Mouse (Mus musculus) kidney, postnatal 0 days (tissue): ENCODE results near the gene Ccdc71. TPM values are rescaled to one million over a fixed set of nuclear protein-coding genes. Genes with fewer than 3 reads are reported as not detected.

ENCODE experiments used
- ATAC-seq: fragments of 200-750 bp; cut with Nextera tagmentation; replicated peaks from 2 replicates; pipeline ENCODE4 v1.8.0; 2017; ENCODE audit warnings: low read depth, moderate number of reproducible peaks, moderate TSS enrichment, moderate library complexity; ENCODE audit not compliant: low FRiP score
- DNase-seq: peaks from one replicate; pipeline ENCODE4 v3.0.0-alpha.2; 2016; ENCODE audit warnings: low spot score
- H3K27ac ChIP-seq: fragments of 300-500 bp; sonication (generic); 2 replicates; pipeline ENCODE4 v1.5.1; 2014; ENCODE audit warnings: mild to moderate bottlenecking
- H3K27me3 ChIP-seq: fragments of 300-500 bp; sonication (generic); 2 replicates; pipeline ENCODE4 v1.6.1; 2014; ENCODE audit warnings: low read length, mixed read lengths; ENCODE audit not compliant: insufficient read depth
- H3K36me3 ChIP-seq: fragments of 300-500 bp; sonication (generic); 2 replicates; pipeline ENCODE4 v1.6.1; 2014; ENCODE audit warnings: low read length, mixed read lengths; ENCODE audit not compliant: insufficient read depth
- H3K4me1 ChIP-seq: fragments of 300-500 bp; sonication (generic); replicated peaks from 2 replicates; pipeline ENCODE4 v1.6.1; 2014; ENCODE audit warnings: antibody characterized with exemption, low read length, mixed read lengths; ENCODE audit not compliant: insufficient read depth
- H3K4me2 ChIP-seq: fragments of 300-500 bp; sonication (generic); 2 replicates; pipeline ENCODE4 v1.6.1; 2014; ENCODE audit warnings: mild to moderate bottlenecking, low read length, moderate library complexity, mixed read lengths
- H3K4me3 ChIP-seq: fragments of 300-500 bp; sonication (generic); replicated peaks from 2 replicates; pipeline ENCODE4 v1.5.1; 2014; ENCODE audit warnings: low read depth, low read length
- H3K9ac ChIP-seq: fragments of 300-500 bp; sonication (generic); 2 replicates; pipeline ENCODE4 v1.6.1; 2014; ENCODE audit warnings: low read depth, low read length
- H3K9me3 ChIP-seq: fragments of 300-500 bp; sonication (generic); replicated peaks from 2 replicates; pipeline ENCODE4 v1.6.1; 2016; ENCODE audit warnings: low read length, inconsistent platforms, mixed read lengths
- CTCF ChIP-seq: IDR thresholded peaks from 2 replicates; pipeline ENCODE4 v1.5.1; 2016; ENCODE audit warnings: antibody characterized with exemption, low read depth, mild to moderate bottlenecking, moderate library complexity
- WGBS: fragments of 180-500 bp; shearing (Covaris S2); extraction: QIAGEN DNeasy Blood & Tissue Kit; methylation state at CpG from one replicate; pipeline ENCODE4 v1.1.7; 2014; 5-methylcytosine and 5-hydroxymethylcytosine counted together
- polyA plus RNA-seq: library from polyadenylated mRNA; unstranded; fragments of >200 nt; fragmentation: Nextera tagmentation; extraction: Ambion mirVana; gene quantifications from 2 replicates; pipeline ENCODE4 v1.2.1, GENCODE M21; 2015

The Ccdc71 gene
- polyA plus RNA-seq, 1 experiment from 2014 or later = 55.3 TPM

- WGBS = 81% methylated on average over 6 of the region's 6 CpGs
These were observed 21.2 kb upstream of the Ccdc71 start for GRCm38 (mm10) chr9:108439176-108439575.

GRCm38 (mm10) chr9:108440485-108440884, 19.8 kb upstream of the Ccdc71 start:
- DNase-seq = no peak
- H3K9me3 ChIP-seq = no peaks in the 10 kb centered on the region
- TF ChIP-seq CTCF = no peak
- H3K4me2 ChIP-seq = no peak overlapping the region
- 73% methylated on average over 5 of the region's 5 CpGs for WGBS
- no peak overlapping the region for H3K9ac ChIP-seq
- H3K36me3 ChIP-seq = no peaks in the 10 kb centered on the region
- no peaks in the 10 kb centered on the region for H3K4me1 ChIP-seq
- H3K27me3 ChIP-seq = no peaks in the 10 kb centered on the region
- no peak for ATAC-seq
- no peak overlapping the region for H3K4me3 ChIP-seq
- no peak overlapping the region for H3K27ac ChIP-seq

More at GRCm38 (mm10) chr9:108439176-108439575, 21.2 kb upstream of the Ccdc71 start:
- ATAC-seq (no peak), DNase-seq (no peak)
- Histone ChIP-seq H3K9me3 (no peaks in the 10 kb centered on the region), H3K27ac (no peak overlapping the region), H3K36me3 (no peaks in the 10 kb centered on the region), H3K9ac (no peak overlapping the region), H3K4me2 (no peak overlapping the region), H3K4me3 (no peak overlapping the region), H3K27me3 (no peaks in the 10 kb centered on the region), H3K4me1 (no peaks in the 10 kb centered on the region)
- TF ChIP-seq CTCF = no peak

- no peak for TF ChIP-seq CTCF
- Histone ChIP-seq H3K4me2 (no peak overlapping the region), H3K9ac (no peak overlapping the region), H3K4me1 (no peaks in the 10 kb centered on the region), H3K4me3 (no peak overlapping the region), H3K36me3 (no peaks in the 10 kb centered on the region), H3K9me3 (no peaks in the 10 kb centered on the region), H3K27me3 (no peaks in the 10 kb centered on the region), H3K27ac (no peak overlapping the region)
- ATAC-seq = no peak
- WGBS = 81% methylated on average over 11 of the region's 11 CpGs
- DNase-seq = no peak
These were observed 18.9 kb upstream of the Ccdc71 start for GRCm38 (mm10) chr9:108441236-108441919.

- Histone ChIP-seq H3K9me3 (no peaks in the 10 kb centered on the region), H3K27ac (no peak overlapping the region), H3K4me2 (no peak overlapping the region), H3K4me1 (no peaks in the 10 kb centered on the region), H3K36me3 (no peaks in the 10 kb centered on the region), H3K4me3 (no peak overlapping the region), H3K27me3 (no peaks in the 10 kb centered on the region), H3K9ac (no peak overlapping the region)
- no peak for DNase-seq
- no peak for ATAC-seq
- TF ChIP-seq CTCF = no peak
- WGBS = 52% methylated on average over 9 of the region's 9 CpGs
These were observed 15.2 kb upstream of the Ccdc71 start for GRCm38 (mm10) chr9:108445125-108445524.

GRCm38 (mm10) chr9:108449860-108450259, 10.5 kb upstream of the Ccdc71 start:
- Histone ChIP-seq H3K36me3 (no peaks in the 10 kb centered on the region), H3K4me2 (no peak overlapping the region), H3K4me3 (no peak overlapping the region), H3K9me3 (no peaks in the 10 kb centered on the region), H3K9ac (no peak overlapping the region), H3K4me1 (peaks cover 8% of the 10 kb centered on the region; the same call in 1 of the 2 replicates), H3K27me3 (no peaks in the 10 kb centered on the region), H3K27ac (no peak overlapping the region)
- ATAC-seq = no peak
- TF ChIP-seq CTCF = no peak
- DNase-seq = no peak
- WGBS = 70% methylated on average over 4 of the region's 4 CpGs

GRCm38 (mm10) chr9:108450292-108451169, 9.8 kb upstream of the Ccdc71 start:
- ATAC-seq = peak; percentile 41; the same call in 1 of the 2 replicates
- DNase-seq = no peak
- H3K4me2 ChIP-seq = peak overlapping the region; percentile 4; the same call in 1 of the 2 replicates
- WGBS = 69% methylated on average over 21 of the region's 21 CpGs
- H3K27me3 ChIP-seq = no peaks in the 10 kb centered on the region
- H3K9ac ChIP-seq = peak overlapping the region; percentile 18; the same call in 1 of the 2 replicates
- peaks cover 8% of the 10 kb centered on the region; the same call in 1 of the 2 replicates for H3K4me1 ChIP-seq
- H3K4me3 ChIP-seq = no peak overlapping the region
- no peak for TF ChIP-seq CTCF
- no peaks in the 10 kb centered on the region for H3K36me3 ChIP-seq
- H3K9me3 ChIP-seq = no peaks in the 10 kb centered on the region
- H3K27ac ChIP-seq = peak overlapping the region; percentile 9; the same call in 1 of the 2 replicates
